Mouse (Mus musculus) testis, adult 2 months (tissue): ENCODE data around the gene Lrrk1. TPM values are rescaled to one million over a fixed set of nuclear protein-coding genes. Genes with fewer than 3 reads are reported as not detected.

ENCODE experiments used
- H3K27ac ChIP-seq: fragments of 200-500 bp; 2 replicates; pipeline ENCODE4 v1.5.1; 2012; ENCODE audit warnings: low read depth, low read length; ENCODE audit not compliant: control insufficient read depth, insufficient read depth
- H3K27me3 ChIP-seq: fragments of 200-500 bp; 2 replicates; pipeline ENCODE4 v1.6.1; 2012; ENCODE audit warnings: mild to moderate bottlenecking, low read length, moderate library complexity; ENCODE audit not compliant: control insufficient read depth, insufficient read depth
- H3K36me3 ChIP-seq: fragments of 200-500 bp; 2 replicates; pipeline ENCODE4 v1.6.1; 2012; ENCODE audit warnings: mild to moderate bottlenecking, low read length; ENCODE audit not compliant: control insufficient read depth, insufficient read depth
- H3K4me1 ChIP-seq: fragments of 200-500 bp; 2 replicates; pipeline ENCODE4 v1.6.1; 2012; ENCODE audit warnings: low read length; ENCODE audit not compliant: control insufficient read depth, insufficient read depth
- H3K4me3 ChIP-seq: fragments of 200-500 bp; 2 replicates; pipeline ENCODE4 v1.5.1; 2012; ENCODE audit warnings: low read depth, mild to moderate bottlenecking, low read length, moderate library complexity, mixed read lengths; ENCODE audit not compliant: control insufficient read depth
- CTCF ChIP-seq: fragments of 200-500 bp; IDR thresholded peaks from 2 replicates; pipeline ENCODE4 v1.5.1; 2012; ENCODE audit warnings: low read depth, mild to moderate bottlenecking, inconsistent platforms, low read length, moderate library complexity; ENCODE audit not compliant: control insufficient read depth, insufficient read depth, insufficient replicate concordance
- POLR2A ChIP-seq: fragments of 200-500 bp; IDR thresholded peaks from 2 replicates; pipeline ENCODE4 v1.6.1; 2012; ENCODE audit warnings: low read depth, mild to moderate bottlenecking, inconsistent platforms, low read length, moderate library complexity; ENCODE audit not compliant: control insufficient read depth
- polyA plus RNA-seq: library from polyadenylated mRNA; depleted of rRNA; stranded (reverse); fragments of >200 nt; gene quantifications from 2 replicates; pipeline ENCODE4 v1.2.3, GENCODE M21; 2012

Lrrk1 gene
- polyA plus RNA-seq, 1 experiment, result 2.3 TPM

DNA sequence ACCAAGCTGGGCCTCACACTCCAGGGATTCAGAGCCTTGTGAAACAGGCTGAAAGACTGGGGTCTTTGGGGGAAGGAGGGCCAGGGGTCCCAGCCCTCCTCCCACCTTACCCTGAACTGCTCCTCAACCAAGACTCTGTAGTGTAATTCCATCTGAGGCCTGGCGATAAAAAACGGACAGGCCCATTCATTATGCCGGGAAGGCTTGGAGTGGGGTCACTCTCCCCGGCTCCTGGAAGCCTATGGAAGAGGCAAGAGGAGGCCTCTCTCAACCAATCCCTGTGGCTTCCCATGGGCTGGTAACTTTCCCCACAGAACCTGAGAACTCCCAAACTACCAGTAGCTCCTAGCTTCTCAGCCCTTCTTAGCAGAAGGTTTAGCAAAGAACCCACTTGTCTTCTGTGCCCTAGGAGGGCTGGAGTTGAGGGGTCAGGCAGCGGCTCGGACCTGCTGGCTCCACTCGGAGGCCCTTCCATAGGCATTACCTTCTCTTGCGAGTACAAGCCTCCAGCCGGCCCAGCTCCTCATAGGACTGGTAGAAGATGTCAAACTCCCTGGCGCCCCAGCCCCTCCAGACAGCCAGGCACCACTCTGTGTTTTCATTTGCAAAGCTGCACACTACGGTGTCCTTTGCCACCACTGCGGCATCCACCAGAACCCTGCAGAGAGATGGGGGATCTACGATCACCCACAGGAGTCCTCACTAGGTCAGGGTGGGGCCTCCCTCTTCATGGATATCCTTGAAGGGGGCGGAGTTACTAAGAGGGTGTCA is 128.5 kb downstream of the Lrrk1 start:
- Histone ChIP-seq H3K27me3 (no peaks in the 10 kb centered on the region), H3K4me3 (no peak overlapping the region), H3K27ac (no peak overlapping the region), H3K4me1 (no peaks in the 10 kb centered on the region), H3K36me3 (no peaks in the 10 kb centered on the region)
- TF ChIP-seq POLR2A (no peak), CTCF (no peak)

DNA sequence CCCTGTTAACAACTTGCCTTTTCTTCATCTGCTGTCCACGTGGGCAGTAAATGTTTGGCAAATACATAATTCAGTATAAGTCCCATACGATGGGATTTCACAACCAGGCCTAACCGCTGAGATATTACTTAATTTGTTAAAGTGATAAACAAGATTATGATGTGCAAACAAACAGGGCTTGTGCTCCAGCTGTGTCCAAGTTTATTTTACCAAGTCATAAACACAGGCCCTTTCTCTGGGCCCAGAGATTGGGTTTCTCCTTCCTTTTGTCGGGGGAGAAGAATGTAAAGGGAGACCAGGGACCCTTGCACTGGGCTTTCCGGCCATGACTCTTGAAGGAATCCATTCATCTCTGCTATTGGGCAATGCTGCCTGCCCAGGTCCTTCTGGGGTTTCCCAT is 129.2 kb downstream of the Lrrk1 start:
- H3K27me3 ChIP-seq, result no peaks in the 10 kb centered on the region
- H3K4me1 ChIP-seq, result no peaks in the 10 kb centered on the region
- H3K27ac ChIP-seq, result no peak overlapping the region
- H3K36me3 ChIP-seq, result no peaks in the 10 kb centered on the region
- TF ChIP-seq POLR2A (no peak), CTCF (no peak)
- no peak overlapping the region for H3K4me3 ChIP-seq

DNA sequence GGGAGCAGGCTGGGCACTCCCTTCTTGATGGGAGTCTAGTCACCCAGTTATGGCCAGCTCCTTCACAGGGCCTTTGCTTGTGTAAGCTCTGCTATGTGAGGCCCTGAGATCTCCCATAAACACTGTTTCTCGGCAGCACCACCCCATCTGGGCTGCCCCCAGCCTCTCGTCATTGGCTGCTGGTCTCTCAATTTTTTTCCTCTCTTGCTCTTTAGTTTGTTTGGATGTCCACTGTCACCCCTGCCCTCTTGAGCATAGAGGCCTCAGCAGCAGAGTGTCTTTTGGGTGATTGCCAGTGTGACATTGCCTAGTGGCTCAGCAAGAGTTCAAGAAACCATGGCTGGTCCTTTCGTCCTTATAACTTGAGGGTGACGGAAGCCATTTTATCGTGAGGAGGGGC is 130.9 kb downstream of the Lrrk1 start:
- H3K4me3 ChIP-seq, result no peak overlapping the region
- H3K27me3 ChIP-seq, result no peaks in the 10 kb centered on the region
- TF ChIP-seq CTCF (no peak), POLR2A (no peak)
- H3K36me3 ChIP-seq, result no peaks in the 10 kb centered on the region
- no peaks in the 10 kb centered on the region for H3K4me1 ChIP-seq
- H3K27ac ChIP-seq, result no peak overlapping the region

DNA sequence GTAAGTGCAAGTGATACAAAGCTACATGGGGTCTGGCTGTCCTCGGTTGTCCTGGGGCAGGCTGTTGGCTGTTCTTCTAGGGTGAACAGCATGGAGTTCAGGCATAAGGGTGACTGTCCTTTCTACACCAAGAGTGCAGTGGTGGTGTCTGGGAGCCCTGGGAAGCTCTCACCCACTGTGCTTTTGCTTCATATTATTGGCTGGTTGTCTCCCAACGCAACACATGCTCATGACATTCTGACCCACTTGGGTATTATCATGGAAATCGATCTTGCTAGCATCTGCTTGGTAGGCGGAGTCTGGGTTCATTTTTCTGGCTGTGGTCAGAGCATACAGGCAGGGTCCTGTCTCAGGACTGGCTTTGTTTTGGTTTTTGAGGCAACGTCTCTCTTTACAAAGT is 131.7 kb downstream of the Lrrk1 start:
- Histone ChIP-seq H3K27me3 (no peaks in the 10 kb centered on the region), H3K4me3 (no peak overlapping the region), H3K36me3 (no peaks in the 10 kb centered on the region), H3K27ac (no peak overlapping the region), H3K4me1 (no peaks in the 10 kb centered on the region)
- TF ChIP-seq CTCF (no peak), POLR2A (no peak)

DNA sequence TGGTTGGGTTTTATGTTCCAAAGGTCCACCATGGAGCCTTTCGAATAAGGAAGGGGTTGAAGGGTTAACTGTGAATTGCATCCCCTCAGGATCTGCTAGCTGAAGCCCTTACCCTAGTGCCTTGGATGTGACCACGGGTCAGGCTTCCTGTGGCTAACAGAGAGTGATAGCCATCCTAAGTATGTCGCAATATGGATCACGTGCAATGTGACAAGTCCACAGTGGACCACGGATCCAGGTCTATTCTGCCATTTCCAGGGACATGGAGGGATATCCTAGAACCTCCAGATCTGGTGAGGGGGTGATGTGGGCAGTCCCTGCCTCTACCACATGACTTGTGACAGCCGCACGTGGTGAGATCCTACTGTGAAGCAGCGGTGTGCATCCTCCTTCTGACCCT is 133.2 kb downstream of the Lrrk1 start:
- Histone ChIP-seq H3K27ac (no peak overlapping the region), H3K27me3 (no peaks in the 10 kb centered on the region), H3K4me3 (no peak overlapping the region), H3K36me3 (no peaks in the 10 kb centered on the region), H3K4me1 (no peaks in the 10 kb centered on the region)
- no peak for TF ChIP-seq CTCF
- TF ChIP-seq POLR2A, result no peak

DNA sequence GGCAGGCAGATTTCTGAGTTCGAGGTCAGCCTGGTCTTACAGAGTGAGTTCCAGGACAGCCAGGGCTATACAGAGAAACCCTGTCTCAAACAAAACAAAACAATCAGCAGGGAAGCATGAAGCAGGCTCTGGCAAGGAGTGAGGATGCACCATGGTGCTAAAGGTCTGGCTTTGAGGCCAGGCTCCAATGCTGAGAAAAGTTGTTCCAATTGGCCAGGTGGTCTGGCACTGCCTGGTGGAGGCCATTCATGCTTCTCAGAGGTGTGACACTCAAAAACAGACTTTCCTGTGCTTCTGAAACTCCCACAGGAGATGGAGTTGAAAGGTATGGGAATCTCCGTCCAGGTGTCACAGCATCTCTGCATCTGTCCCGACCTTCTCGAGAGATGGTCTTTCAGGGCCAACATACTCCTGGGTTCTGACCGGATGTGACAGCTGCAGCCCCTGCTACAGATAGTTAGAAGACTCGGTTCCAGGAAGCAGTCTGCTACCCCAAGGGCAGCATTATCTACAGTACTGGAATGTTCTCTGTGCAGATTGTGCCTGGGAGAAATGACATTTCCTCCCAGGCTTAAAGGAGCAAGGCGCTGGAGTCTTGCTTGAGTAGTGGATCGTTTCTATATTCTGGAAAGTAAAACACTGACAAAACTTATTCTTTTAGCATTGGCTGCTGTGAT is 134.0 kb downstream of the Lrrk1 start:
- TF ChIP-seq CTCF (no peak), POLR2A (no peak)
- no peaks in the 10 kb centered on the region for H3K4me1 ChIP-seq
- peak overlapping the region; percentile 41; the same call in 1 of the 2 replicates for H3K27ac ChIP-seq
- no peaks in the 10 kb centered on the region for H3K36me3 ChIP-seq
- H3K27me3 ChIP-seq, result no peaks in the 10 kb centered on the region
- no peak overlapping the region for H3K4me3 ChIP-seq

DNA sequence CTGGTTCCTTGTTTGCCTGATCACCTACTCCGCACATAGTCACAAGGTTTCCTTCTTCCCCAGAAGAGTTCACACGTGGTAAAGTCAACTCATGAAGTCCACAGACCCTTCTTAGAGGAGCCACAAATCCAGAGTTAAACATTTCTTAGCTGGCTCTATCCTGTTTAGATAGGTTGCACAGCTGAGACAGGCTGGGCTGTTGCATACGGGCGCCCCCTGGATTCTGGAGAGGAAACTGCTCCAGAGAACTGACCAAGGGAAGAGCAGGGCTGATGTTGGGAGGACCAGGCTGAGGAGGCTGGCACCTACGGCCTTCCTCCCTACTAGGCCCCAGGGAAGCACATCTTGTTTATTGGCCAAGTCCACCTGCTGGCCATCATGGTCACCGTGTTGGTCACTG is 138.1 kb downstream of the Lrrk1 start:
- no peak overlapping the region for H3K4me3 ChIP-seq
- peaks cover 6% of the 10 kb centered on the region; the same call in 1 of the 2 replicates for H3K4me1 ChIP-seq
- peak; percentile 58; the same call in 1 of the 2 replicates for TF ChIP-seq CTCF
- no peak for TF ChIP-seq POLR2A
- H3K27me3 ChIP-seq, result no peaks in the 10 kb centered on the region
- H3K27ac ChIP-seq, result no peak overlapping the region
- H3K36me3 ChIP-seq, result no peaks in the 10 kb centered on the region
